Mouse (Mus musculus) mouse embryonic stem cell (cell line): Measurements from ENCODE around the gene Rgl3.

ENCODE experiments used
- in situ Hi-C, 2 experiments: fragments of 300-500 bp; cut with MboI; formaldehyde crosslinking; loops; 1 replicate in 1 of 2; 3 replicates in 1 of 2; pipeline ENCODE4 v1.14.3; 2019 to 2020; ENCODE audit warnings: low sequenced_read_pairs in 2 of 2, low pct_unique_long_range_greater_than_20kb in 1 of 2, mixed read lengths in 1 of 2; ENCODE audit not compliant: unreplicated experiment in 1 of 2

The Rgl3 gene

GRCm38 (mm10) chr9:21988421-21989101 lies 685 bp downstream of the Rgl3 start:
- in situ Hi-C loops: loop anchor here in 1 of 2 experiments (25.0 kb wide), 1 partner anchor 149 kb away; the partner anchor contains the start of gene Acp5

DNA sequence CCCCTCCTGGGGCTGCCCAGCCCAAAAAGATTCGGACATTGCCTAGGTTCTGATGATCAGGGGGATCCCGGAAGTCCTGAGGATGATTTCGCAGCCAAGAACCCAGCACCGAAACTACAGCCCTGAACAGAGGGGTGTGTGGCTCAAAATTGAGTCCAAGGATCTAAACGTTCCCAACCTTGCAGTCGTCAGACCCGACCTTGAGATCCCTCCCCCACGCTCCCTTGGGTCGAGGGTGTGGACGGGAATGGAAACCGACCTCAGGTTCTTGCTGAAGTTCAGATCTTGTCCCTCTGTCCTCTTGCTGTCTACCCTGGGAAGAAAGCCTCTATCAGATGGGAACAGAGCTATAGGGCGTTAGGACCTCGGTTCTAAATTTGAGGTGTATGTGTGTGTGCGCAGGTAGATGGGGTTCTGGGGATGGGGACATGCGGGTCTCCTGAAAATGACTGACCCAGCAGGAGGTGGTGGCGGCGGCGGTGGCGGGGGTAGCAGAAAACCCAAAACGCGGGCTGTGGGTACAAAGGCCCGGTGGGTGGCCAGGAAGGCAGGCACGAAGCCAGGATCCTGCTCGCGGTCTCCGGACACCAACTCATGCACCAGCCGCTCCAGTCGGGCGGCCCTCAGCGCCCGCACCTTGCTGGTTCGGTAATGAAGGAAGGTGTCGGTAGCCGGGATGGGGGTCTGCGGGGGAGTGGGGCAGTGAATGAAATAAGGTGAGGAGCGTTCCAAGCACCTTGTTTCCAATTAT lies 1.5 kb downstream of the Rgl3 start:
- in situ Hi-C loops: loop anchor here in 1 of 2 experiments (25.0 kb wide), 1 partner anchor 150 kb away; the partner anchor contains the start of gene Acp5

- in situ Hi-C loops: loop anchor here in 1 of 2 experiments (25.0 kb wide), 1 partner anchor 153 kb away; the partner anchor contains the start of gene Acp5
These were observed 5.3 kb downstream of the Rgl3 start for GRCm38 (mm10) chr9:21983911-21984310.

- in situ Hi-C loops: loop anchor here (5.0 to 25.0 kb wide), 3 partner anchors 74 to 159 kb away; partner anchors contain the start of genes Acp5 (in 1 of the 2) and Elavl3 (in 1 of the 2)
These were observed 10.7 kb downstream of the Rgl3 start for GRCm38 (mm10) chr9:21978398-21979128.

DNA sequence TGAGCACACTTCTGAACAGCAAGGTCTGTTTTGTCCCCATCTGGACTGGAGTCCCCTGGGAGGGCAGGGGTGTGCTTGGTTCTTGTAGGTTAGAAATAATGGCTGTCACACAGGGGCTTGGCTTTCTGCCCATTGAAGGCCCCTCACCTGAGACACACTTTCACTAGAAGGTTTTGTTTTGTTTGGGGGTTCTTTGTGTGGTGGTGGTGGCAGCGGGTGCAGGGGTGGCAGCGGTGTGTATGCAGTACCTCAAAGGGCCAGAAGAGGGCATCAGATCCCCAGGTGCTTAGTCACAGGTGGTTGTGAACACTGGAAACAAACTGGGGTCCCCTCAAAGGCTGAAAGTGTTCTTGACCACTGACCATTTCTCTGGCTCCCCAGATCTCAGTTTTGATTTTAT lies 11.3 kb downstream of the Rgl3 start:
- in situ Hi-C loops: loop anchor here (5.0 to 25.0 kb wide), 3 partner anchors 74 to 159 kb away; partner anchors contain the start of genes Acp5 (in 1 of the 2) and Elavl3 (in 1 of the 2)

DNA sequence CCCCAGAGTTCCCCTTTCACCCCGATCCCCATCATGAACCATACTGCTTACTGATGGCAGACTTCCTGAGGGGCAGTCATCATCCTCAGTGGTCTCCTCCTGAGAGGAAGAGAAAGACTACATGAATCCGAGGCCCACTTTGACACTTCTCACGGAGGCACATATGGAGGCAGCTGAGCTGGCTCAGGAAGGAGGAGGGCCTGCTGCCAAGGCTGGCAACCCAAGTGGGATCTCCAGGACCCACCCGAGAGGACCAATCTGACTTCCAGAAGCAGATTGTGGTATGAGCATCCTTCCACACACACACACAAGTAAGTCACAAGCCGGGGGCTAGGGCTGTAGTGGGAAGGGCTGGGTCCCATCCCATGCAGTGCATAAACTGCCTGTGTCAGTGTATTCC lies 11.9 kb downstream of the Rgl3 start:
- in situ Hi-C loops: loop anchor here (5.0 to 25.0 kb wide), 3 partner anchors 75 to 160 kb away; partner anchors contain the start of genes Acp5 (in 1 of the 2) and Elavl3 (in 1 of the 2)

DNA sequence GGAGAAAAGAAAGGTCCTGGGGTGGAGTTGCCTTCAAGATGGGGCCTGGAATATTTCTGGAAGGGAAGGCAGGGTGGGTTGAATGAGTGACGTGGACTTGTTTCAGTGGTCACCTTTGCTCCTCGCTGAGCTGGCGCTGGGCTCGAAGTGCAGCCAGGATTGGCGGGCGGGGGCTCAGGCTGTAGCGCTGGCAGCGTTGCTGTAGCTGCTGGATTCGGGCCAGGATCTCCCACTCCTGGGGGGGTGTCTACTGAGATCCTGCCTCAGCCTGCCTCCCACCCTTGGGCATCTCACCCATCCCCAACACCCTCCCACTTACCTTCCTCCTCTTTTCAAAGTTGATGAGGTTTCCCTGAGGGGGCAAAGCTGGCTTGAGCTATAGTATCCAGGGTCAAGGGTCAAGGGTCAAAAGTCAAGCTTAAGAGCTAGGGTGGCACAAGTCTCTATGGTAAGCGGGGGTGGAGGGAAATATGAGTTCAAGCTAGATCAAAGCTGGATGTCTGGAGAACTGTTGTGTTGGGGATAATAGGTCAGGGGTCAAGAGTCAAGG lies 12.5 kb downstream of the Rgl3 start:
- in situ Hi-C loops: loop anchor here (5.0 to 25.0 kb wide), 3 partner anchors 76 to 161 kb away; partner anchors contain the start of genes Acp5 (in 1 of the 2) and Elavl3 (in 1 of the 2)

DNA sequence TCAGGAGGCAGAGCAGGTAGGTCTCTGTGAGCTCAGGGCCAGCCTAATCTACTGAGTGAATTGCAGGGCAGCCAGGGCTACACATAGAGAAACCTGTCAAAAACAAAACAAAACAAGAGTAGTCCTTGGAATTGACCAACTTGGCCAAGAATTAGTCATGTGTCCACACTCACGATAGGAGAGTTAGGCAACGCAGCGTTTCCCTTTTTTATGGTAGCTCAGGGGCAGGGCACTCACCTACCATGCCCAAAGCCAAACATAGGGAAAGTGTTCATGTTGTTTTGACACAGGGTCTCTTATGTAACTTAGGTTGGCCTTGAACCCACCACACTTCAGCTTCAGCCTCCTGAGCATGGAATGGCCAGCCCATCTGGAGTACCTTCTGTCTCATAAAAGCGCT lies 19.9 kb downstream of the Rgl3 start:
- in situ Hi-C loops: no loop called here

- in situ Hi-C loops: no loop called here
These were observed 20.4 kb downstream of the Rgl3 start for GRCm38 (mm10) chr9:21968883-21969282.

DNA sequence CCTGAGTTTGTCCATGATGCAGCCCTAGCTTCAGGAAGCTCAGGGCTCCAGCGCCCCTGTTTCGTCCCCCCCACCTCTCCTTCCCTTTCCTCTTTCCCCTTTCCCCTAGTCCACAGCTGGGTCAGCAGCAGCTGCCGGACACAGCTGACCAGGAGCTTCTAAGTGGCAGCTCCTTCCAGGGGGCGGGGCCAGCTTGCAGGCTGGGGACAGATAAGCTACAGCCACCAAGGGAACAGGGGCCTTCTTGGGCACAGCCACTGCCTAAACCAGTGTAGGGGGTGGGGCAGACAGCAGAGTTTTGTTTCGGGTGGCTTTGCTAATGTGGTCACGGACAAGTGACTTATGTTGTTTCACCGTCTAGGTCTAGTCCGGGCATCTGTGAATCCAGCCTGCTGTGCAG lies 25.8 kb downstream of the Rgl3 start, which contains the start of gene Epor:
Gene Epor, minus strand, starts transcription at position 90 of the 400 bp plus-strand sequence.
- in situ Hi-C loops: no loop called here

- in situ Hi-C loops: no loop called here
These were observed 26.7 kb downstream of the Rgl3 start for GRCm38 (mm10) chr9:21962416-21963059.

- in situ Hi-C loops: no loop called here
These were observed 27.2 kb downstream of the Rgl3 start for GRCm38 (mm10) chr9:21962010-21962409.

DNA sequence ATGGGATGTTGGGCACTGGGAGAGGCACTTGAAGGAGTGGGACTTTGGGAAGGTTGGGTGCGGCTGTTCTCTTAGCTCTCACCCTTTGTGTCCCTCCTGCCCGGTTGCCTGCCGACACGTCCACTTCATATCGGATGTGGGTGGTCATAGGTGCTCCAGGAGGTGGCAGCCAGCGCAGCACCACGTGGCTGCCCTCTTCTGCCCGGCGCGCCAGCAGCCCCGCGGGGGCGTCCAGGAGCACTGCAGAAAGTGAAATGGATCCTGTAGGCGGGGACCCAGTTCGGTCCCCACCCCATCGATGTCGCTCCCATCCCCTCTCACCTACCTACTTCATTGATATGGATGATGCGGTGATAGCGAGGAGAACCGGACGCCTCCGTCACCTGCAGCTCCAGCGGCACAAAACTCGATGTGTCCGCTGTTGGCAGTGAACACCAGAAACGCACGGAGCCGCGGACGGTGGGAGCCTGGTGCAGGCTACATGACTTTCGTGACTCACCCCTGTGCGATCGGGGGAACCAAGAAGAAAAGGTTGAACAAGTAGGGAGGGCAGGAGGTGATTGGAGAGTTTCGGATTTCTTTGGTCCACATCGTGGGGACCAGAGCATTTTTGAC lies 27.8 kb downstream of the Rgl3 start:
- in situ Hi-C loops: no loop called here

DNA sequence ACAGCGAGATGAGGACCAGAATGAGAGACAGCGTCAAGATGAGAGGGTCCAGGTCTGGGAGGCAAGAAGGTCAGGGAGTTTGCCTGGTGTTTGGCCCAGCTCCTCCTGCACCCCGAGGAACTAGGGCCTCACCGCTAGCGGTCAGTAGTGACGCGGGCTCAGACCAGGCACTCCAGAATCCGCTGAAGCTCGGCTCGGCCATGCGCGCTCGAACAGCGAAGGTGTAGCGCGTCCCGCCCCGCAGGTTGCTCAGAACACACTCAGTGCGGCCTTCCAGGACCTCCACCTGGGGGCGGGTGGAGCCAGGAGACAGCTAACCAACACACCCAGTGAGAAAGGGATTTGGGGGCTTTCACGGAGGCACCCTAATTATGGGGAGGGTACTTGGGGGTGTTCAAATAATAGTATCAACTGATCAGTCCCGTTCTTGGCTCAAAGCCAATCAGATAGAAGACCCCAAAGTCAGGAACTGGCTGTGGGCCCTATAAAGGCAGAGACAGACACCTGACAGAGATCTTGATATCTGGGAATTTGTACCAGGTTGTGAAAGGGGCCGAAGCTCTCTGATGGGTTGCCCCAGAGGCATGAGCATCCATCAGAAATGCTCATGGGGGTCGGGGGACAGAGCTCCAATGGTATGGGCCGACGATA lies 28.6 kb downstream of the Rgl3 start:
- in situ Hi-C loops: no loop called here

DNA sequence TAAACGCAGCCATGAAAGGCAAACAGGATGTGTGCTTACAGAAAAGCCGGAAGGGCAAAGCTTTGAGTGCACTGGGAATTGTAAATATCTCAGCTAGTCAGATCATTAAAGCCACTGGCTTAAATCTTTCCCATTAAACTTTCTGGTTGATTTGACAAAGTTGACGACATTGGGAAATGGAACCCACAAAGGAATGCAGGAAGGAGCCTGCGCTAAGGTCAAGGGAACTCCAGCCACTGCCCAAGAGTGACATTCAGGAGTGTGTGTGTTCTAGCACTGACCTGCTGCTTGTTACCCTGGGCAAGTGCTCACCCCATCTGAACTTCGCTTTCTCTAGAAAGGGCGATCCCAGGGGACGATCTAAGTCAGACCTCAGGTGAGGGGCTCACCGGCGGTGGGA lies 29.1 kb downstream of the Rgl3 start:
- in situ Hi-C loops: no loop called here

DNA sequence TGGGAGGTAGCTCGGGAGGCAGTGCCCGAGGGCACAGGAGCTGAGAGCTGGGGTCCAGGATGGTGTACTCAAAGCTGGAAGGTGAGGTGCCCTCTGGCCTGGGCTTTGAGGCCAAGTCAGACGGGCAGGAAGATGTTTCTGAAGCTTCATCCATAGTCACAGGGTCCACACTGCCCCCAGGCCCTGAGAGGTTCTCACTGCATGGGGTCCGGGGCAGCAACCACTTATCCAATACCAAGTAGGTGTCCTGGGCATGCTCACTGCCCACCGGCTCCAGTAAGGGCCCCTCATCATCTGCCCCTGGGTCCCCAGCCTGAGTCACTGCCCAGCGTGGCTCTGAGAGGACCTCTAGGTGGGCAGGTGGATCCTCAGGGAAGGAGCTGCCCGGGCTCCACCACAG lies 30.0 kb downstream of the Rgl3 start:
- in situ Hi-C loops: no loop called here

GRCm38 (mm10) chr9:21958372-21958771 lies 30.9 kb downstream of the Rgl3 start:
- in situ Hi-C loops: no loop called here
